Mouse (Mus musculus) testis, adult 2 months (tissue): Measurements from ENCODE around the gene Noct.

Source experiments
- CTCF ChIP-seq: fragments of 200-500 bp; IDR thresholded peaks from 2 replicates; pipeline ENCODE4 v1.5.1; 2012; ENCODE audit warnings: low read depth, mild to moderate bottlenecking, inconsistent platforms, low read length, moderate library complexity; ENCODE audit not compliant: control insufficient read depth, insufficient read depth, insufficient replicate concordance
- POLR2A ChIP-seq: fragments of 200-500 bp; IDR thresholded peaks from 2 replicates; pipeline ENCODE4 v1.6.1; 2012; ENCODE audit warnings: low read depth, mild to moderate bottlenecking, inconsistent platforms, low read length, moderate library complexity; ENCODE audit not compliant: control insufficient read depth

- TF ChIP-seq POLR2A (no peak), CTCF (no peak)
Measured at GRCm38 (mm10) chr3:51209503-51210314, 14.5 kb upstream of the Noct start.
